Mouse (Mus musculus) CH12.LX (cell line): ENCODE data around the gene Tmem121.

Experiments
- BHLHE40 ChIP-seq: IDR thresholded peaks from 2 replicates; pipeline ENCODE4 v1.6.1; 2011; ENCODE audit warnings: mild to moderate bottlenecking, low read depth, low read length, improper control_type of control experiment
- CTCF ChIP-seq, 2 experiments: IDR thresholded peaks in 1 of 2; conservative IDR thresholded peaks in 1 of 2; 2 replicates each; pipeline ENCODE4 v1.5.1; 2011 to 2012; ENCODE audit warnings: low read depth in 2 of 2, low read length in 2 of 2, improper control_type of control experiment in 1 of 2, inconsistent platforms in 1 of 2, mild to moderate bottlenecking in 1 of 2, moderate library complexity in 1 of 2
- E2F4 ChIP-seq: IDR thresholded peaks from 2 replicates; pipeline ENCODE4 v1.6.1; 2011; ENCODE audit warnings: low read depth, low read length, improper control_type of control experiment; ENCODE audit not compliant: insufficient replicate concordance
- JUND ChIP-seq: conservative IDR thresholded peaks from 2 replicates; pipeline ENCODE4 v1.6.1; 2011; ENCODE audit warnings: low read depth, low read length, improper control_type of control experiment
- MAZ ChIP-seq: IDR thresholded peaks from 2 replicates; pipeline ENCODE4 v1.6.1; 2012; ENCODE audit warnings: low read depth, mild to moderate bottlenecking, inconsistent platforms, low read length, improper control_type of control experiment, moderate library complexity
- MXI1 ChIP-seq: IDR thresholded peaks from 2 replicates; pipeline ENCODE4 v1.6.1; 2011; ENCODE audit warnings: mild to moderate bottlenecking, low read depth, low read length, improper control_type of control experiment
- POLR2A ChIP-seq: IDR thresholded peaks from 2 replicates; pipeline ENCODE4 v1.6.1; 2011; ENCODE audit warnings: low read depth, mild to moderate bottlenecking, improper control_type of control experiment, low read length
- USF1 ChIP-seq: IDR thresholded peaks from 2 replicates; pipeline ENCODE4 v1.6.1; 2014; ENCODE audit warnings: low read depth, mild to moderate bottlenecking, inconsistent platforms, low read length, improper control_type of control experiment
- USF2 ChIP-seq: conservative IDR thresholded peaks from 2 replicates; pipeline ENCODE4 v1.6.1; 2011; ENCODE audit warnings: low read depth, low read length, improper control_type of control experiment
- ZMIZ1 ChIP-seq: IDR thresholded peaks from 2 replicates; pipeline ENCODE4 v1.6.1; 2012; ENCODE audit warnings: low read depth, mild to moderate bottlenecking, inconsistent platforms, low read length, improper control_type of control experiment
- ZNF384 ChIP-seq: IDR thresholded peaks from 2 replicates; pipeline ENCODE4 v1.6.1; 2012; ENCODE audit warnings: low read depth, low read length, improper control_type of control experiment, inconsistent platforms

DNA sequence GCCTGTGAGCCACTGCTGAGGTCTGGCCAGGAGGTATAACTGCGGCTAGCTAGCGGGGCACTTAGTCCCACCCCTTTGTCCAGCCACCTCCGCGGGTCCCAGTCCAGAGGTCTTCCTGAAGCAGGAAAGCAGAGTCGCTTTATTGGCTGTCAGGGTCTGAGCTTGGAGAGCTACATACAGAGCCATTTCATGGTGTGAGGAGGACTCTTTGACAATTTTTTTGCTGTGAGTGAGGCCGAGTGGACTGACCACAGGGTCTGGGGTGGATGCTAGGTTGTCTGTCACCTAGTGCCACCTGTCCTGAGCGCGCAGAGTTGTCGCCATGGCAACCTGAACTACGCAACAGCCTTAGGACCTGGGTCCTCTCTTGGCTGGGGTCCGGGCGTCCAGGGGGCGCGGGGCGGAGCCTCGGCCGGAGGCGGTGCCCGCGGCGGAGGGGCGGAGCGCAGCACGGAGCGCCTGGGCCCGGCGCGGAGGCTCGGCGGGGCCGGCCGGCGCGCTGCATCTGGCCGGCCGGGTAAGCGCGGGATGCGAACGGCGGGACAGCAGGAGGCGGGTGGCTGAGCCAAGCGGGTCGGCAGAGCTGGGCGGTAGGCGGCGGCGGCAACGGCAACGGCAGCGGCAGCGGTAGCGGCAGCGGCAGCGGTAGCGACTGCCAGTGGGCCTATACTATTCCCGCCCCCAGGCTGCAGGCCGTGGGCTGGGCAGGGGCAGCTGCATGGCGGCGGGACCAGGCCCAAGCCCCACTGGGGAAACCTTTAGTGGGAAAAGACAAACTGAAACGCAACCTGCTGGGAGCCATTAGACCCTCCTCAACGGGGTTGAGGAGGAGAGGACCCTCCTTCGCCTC lies at the start of gene Tmem121:
- TF ChIP-seq MAZ (no peak), POLR2A (no peak), CTCF (conservative IDR thresholded peaks at IDR 0.05 in 1 of 2, IDR thresholded peaks at IDR 0.05 in 1 of 2; ENCODE audit: low read depth in 2 of 2, low read length in 2 of 2) (no peak), USF1 (no peak), BHLHE40 (no peak), ZNF384 (no peak), JUND (no peak), ZMIZ1 (no peak), MXI1 (no peak), USF2 (no peak), E2F4 (no peak)
